19 mouse cellular contexts compared by ENCODE assay signal in the genomic region with DNA sequence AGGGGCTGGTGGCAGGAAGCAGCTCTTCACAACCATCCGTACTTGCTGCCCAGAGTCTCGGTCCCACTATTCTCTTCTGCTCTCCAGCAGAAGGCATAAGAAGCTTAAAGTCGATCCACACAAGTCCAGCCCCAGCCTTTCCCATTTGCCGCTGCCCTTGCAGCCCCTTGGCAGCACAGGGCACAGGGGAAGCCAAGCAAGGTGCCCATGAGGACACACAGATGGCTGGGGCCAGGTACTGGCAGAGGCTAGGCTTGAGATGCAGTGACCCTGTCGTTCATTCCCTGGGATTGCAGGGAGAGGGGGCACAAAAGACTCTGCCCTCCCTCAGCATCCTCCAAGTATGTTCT. TPM values are rescaled to one million over a fixed set of nuclear protein-coding genes. Genes with fewer than 3 reads are reported as not detected.
DNase-seq lines count a peak whose midpoint lies in the region; ATAC-seq lines count a peak whose summit lies in the region.
"Had no signal": no experiment of that assay in that cellular context is flagged by ENCODE, and none has a peak within 500 bp of the region (broad histone marks: within the 10 kb centered on the region; RNA-seq: fewer than 3 reads in every experiment).

No protein-coding gene starts in this region.

- WGBS in heart, embryonic 13.5 days, result 75% methylated on average over 5 of the region's 5 CpGs
- WGBS in limb, embryonic 10.5 days, result 88% methylated on average over 5 of the region's 5 CpGs
- WGBS in kidney, embryonic 15.5 days, result 88% methylated on average over 5 of the region's 5 CpGs

- peaks cover 79% of the 10 kb centered on the region for H3K36me3 ChIP-seq in heart, embryonic 13.5 days
- H3K36me3 ChIP-seq in limb, embryonic 10.5 days, result peaks cover 90% of the 10 kb centered on the region
- peaks cover 77% of the 10 kb centered on the region for H3K36me3 ChIP-seq in kidney, embryonic 15.5 days

- no peak for ATAC-seq in heart, embryonic 13.5 days (ENCODE audit: extremely low read depth, insufficient number of reproducible peaks, low FRiP score, low TSS enrichment)
- ATAC-seq in cerebellum, adult (ENCODE audit: insufficient number of reproducible peaks, low FRiP score, low TSS enrichment), result peak; percentile 47; the same call in 1 of the 2 replicates
- no peak for ATAC-seq in kidney, embryonic 15.5 days (replicated peaks; ENCODE audit: low FRiP score)
- no peak for ATAC-seq in megakaryocyte progenitor cell, adult 5-6 weeks (replicated peaks; ENCODE audit: poor library complexity)
- ATAC-seq: liver, embryonic 12.5 days had no signal

- DNase-seq in heart, postnatal 36 days, result no peak
- peak; percentile 86 to 89 for DNase-seq in cerebellum, postnatal 10 days
- DNase-seq in limb, embryonic 10.5 days (ENCODE audit: low spot score), result no peak
- no peak for DNase-seq in layer of hippocampus, adult 11-12 months (ENCODE audit: low spot score)
- DNase-seq: adrenal gland, adult 2 months; gastrocnemius, postnatal 25 days; heart, postnatal 14 days; kidney, postnatal 10 days; lung, embryonic 14.5 days; lung, postnatal 4 days had no signal

- no peak overlapping the region for H3K27ac ChIP-seq in heart, embryonic 13.5 days (replicated peaks)
- peak overlapping the region; percentile 94 for H3K27ac ChIP-seq in limb, embryonic 10.5 days
- H3K27ac ChIP-seq in kidney, embryonic 15.5 days, result no peak overlapping the region
- H3K27ac ChIP-seq: liver, embryonic 12.5 days; midbrain, embryonic 12.5 days; neural tube, embryonic 15.5 days had no signal

- no peaks in the 10 kb centered on the region for H3K27me3 ChIP-seq in heart, embryonic 13.5 days (replicated peaks)
- H3K27me3 ChIP-seq in limb, embryonic 10.5 days (ENCODE audit: low read depth, poor library complexity, severe bottlenecking), result no peaks in the 10 kb centered on the region
- no peaks in the 10 kb centered on the region for H3K27me3 ChIP-seq in kidney, embryonic 15.5 days
- H3K27me3 ChIP-seq: CH12.LX; forebrain, embryonic 12.5 days; liver, embryonic 12.5 days; midbrain, embryonic 12.5 days; neural tube, embryonic 15.5 days had no signal

- 0 out of 2 replicates have a peak overlapping the region, but pooled peaks have one; percentile 24 for H3K9ac ChIP-seq in heart, embryonic 13.5 days
- H3K9ac ChIP-seq in kidney, embryonic 15.5 days, result no peak overlapping the region
- H3K9ac ChIP-seq: forebrain, embryonic 12.5 days; liver, embryonic 12.5 days; lung, embryonic 14.5 days; midbrain, embryonic 12.5 days; neural tube, embryonic 15.5 days had no signal

- H3K4me3 ChIP-seq in heart, embryonic 13.5 days, result no peak overlapping the region
- H3K4me3 ChIP-seq in limb, embryonic 10.5 days, result no peak overlapping the region
- H3K4me3 ChIP-seq in kidney, embryonic 15.5 days (replicated peaks), result no peak overlapping the region
- H3K4me3 ChIP-seq: forebrain, embryonic 12.5 days; liver, embryonic 12.5 days; midbrain, embryonic 12.5 days; neural tube, embryonic 15.5 days had no signal

- H3K4me1 ChIP-seq in heart, embryonic 13.5 days, result peaks cover 38% of the 10 kb centered on the region
- peaks cover 54% of the 10 kb centered on the region for H3K4me1 ChIP-seq in limb, embryonic 10.5 days
- peaks cover 42% of the 10 kb centered on the region for H3K4me1 ChIP-seq in kidney, embryonic 15.5 days

- intact Hi-C loops in heart, postnatal 36 days (cut with DNase I), result no loop called here

- no peaks in the 10 kb centered on the region for H3K9me3 ChIP-seq in heart, embryonic 13.5 days
- no peaks in the 10 kb centered on the region for H3K9me3 ChIP-seq in limb, embryonic 10.5 days (replicated peaks)
- no peaks in the 10 kb centered on the region for H3K9me3 ChIP-seq in kidney, embryonic 15.5 days (replicated peaks)
- H3K9me3 ChIP-seq: forebrain, embryonic 12.5 days; midbrain, embryonic 12.5 days; neural tube, embryonic 15.5 days had no signal

- H3K4me2 ChIP-seq in heart, embryonic 13.5 days, result no peak overlapping the region
- no peak overlapping the region for H3K4me2 ChIP-seq in kidney, embryonic 15.5 days
- H3K4me2 ChIP-seq: forebrain, embryonic 12.5 days; liver, embryonic 12.5 days; lung, embryonic 14.5 days; midbrain, embryonic 12.5 days; neural tube, embryonic 15.5 days had no signal

RNA-seq across cellular contexts. Expression of a gene that starts 17.4 kb away (rescaled TPM):
- 23.0 and 25.3 TPM in 2 replicates for polyA plus RNA-seq in heart, embryonic 13.5 days (2015; fragmentation: Nextera tagmentation; extraction: Ambion mirVana)
- 10 to 100 TPM; 16.2 to 16.5 TPM for total RNA-seq in heart, postnatal 36 days (2021)
- 38.0 and 43.9 TPM in 2 replicates for polyA plus RNA-seq in limb, embryonic 10.5 days (2016; fragmentation: Nextera tagmentation; extraction: Ambion mirVana)
- polyA plus RNA-seq in kidney, embryonic 15.5 days (2015; fragmentation: Nextera tagmentation; extraction: Ambion mirVana), result 29.5 and 31.0 TPM in 2 replicates
- total RNA-seq in megakaryocyte progenitor cell, adult 5-6 weeks (2015), result 8.7 and 12.3 TPM in 2 replicates
- total RNA-seq in megakaryocyte progenitor cell, adult 5-6 weeks (2017), result 6.1 and 11.0 TPM in 2 replicates

RNA-seq across cellular contexts. Expression of a gene that starts 31.8 kb away (rescaled TPM):
- polyA plus RNA-seq in heart, embryonic 13.5 days (2015; fragmentation: Nextera tagmentation; extraction: Ambion mirVana), result 56.7 and 58.8 TPM in 2 replicates
- total RNA-seq in heart, postnatal 36 days (2021), result 10 to 100 TPM; 50.9 to 53.7 TPM
- polyA plus RNA-seq in limb, embryonic 10.5 days (2016; fragmentation: Nextera tagmentation; extraction: Ambion mirVana), result 132 and 178 TPM in 2 replicates
- 133 and 143 TPM in 2 replicates for polyA plus RNA-seq in kidney, embryonic 15.5 days (2015; fragmentation: Nextera tagmentation; extraction: Ambion mirVana)
- 8.3 and 11.7 TPM in 2 replicates for total RNA-seq in megakaryocyte progenitor cell, adult 5-6 weeks (2015)
- 3.6 and 7.1 TPM in 2 replicates for total RNA-seq in megakaryocyte progenitor cell, adult 5-6 weeks (2017)

RNA-seq across cellular contexts. Expression of a gene that starts 35.0 kb away (rescaled TPM):
- 81.9 and 84.7 TPM in 2 replicates for polyA plus RNA-seq in heart, embryonic 13.5 days (2015; fragmentation: Nextera tagmentation; extraction: Ambion mirVana)
- 10 to 100 TPM; 33.1 to 41.2 TPM for total RNA-seq in heart, postnatal 36 days (2021)
- polyA plus RNA-seq in limb, embryonic 10.5 days (2016; fragmentation: Nextera tagmentation; extraction: Ambion mirVana), result 104 and 118 TPM in 2 replicates
- polyA plus RNA-seq in kidney, embryonic 15.5 days (2015; fragmentation: Nextera tagmentation; extraction: Ambion mirVana), result 141 and 147 TPM in 2 replicates
- 169 and 177 TPM in 2 replicates for total RNA-seq in megakaryocyte progenitor cell, adult 5-6 weeks (2015)
- 126 and 128 TPM in 2 replicates for total RNA-seq in megakaryocyte progenitor cell, adult 5-6 weeks (2017)

RNA-seq across cellular contexts. Expression of a gene that starts 49.7 kb away (rescaled TPM):
- 11.8 and 13.4 TPM in 2 replicates for polyA plus RNA-seq in heart, embryonic 13.5 days (2015; fragmentation: Nextera tagmentation; extraction: Ambion mirVana)
- total RNA-seq in heart, postnatal 36 days (2021), result 10 to 100 TPM; 13.1 to 16.0 TPM
- polyA plus RNA-seq in limb, embryonic 10.5 days (2016; fragmentation: Nextera tagmentation; extraction: Ambion mirVana), result 11.2 and 18.4 TPM in 2 replicates
- polyA plus RNA-seq in kidney, embryonic 15.5 days (2015; fragmentation: Nextera tagmentation; extraction: Ambion mirVana), result 16.4 and 20.9 TPM in 2 replicates
- 1.4 and 1.5 TPM in 2 replicates for total RNA-seq in megakaryocyte progenitor cell, adult 5-6 weeks (2015)
- total RNA-seq in megakaryocyte progenitor cell, adult 5-6 weeks (2017), result 1.8 TPM in 1 of 2 replicates, not detected in the other
- total RNA-seq: CH12.LX had no signal

Comparison
In these comparisons a context has a peak if more than half of its experiments do, and no peak if none do; other contexts are left out.
1. DNase-seq: peak in cerebellum, postnatal 10 days (2 of 2); none in heart, postnatal 36 days (0 of 2), limb, embryonic 10.5 days (single experiment) and layer of hippocampus, adult 11-12 months (single experiment).